Mouse (Mus musculus): Measurements from ENCODE around the gene Tfap2a.

Tfap2a gene

GRCm38 (mm10) chr13:40738196-40738880 is at the start of gene Tfap2a:
Gene Tfap2a, minus strand, starts transcription at chr13:40738376.
- no peak for DNase-seq

GRCm38 (mm10) chr13:40784202-40784771 is 46.1 kb upstream of the Tfap2a start:
- no peak for DNase-seq

GRCm38 (mm10) chr13:40757995-40758394 is 19.8 kb upstream of the Tfap2a start:
- no peak for DNase-seq

DNA sequence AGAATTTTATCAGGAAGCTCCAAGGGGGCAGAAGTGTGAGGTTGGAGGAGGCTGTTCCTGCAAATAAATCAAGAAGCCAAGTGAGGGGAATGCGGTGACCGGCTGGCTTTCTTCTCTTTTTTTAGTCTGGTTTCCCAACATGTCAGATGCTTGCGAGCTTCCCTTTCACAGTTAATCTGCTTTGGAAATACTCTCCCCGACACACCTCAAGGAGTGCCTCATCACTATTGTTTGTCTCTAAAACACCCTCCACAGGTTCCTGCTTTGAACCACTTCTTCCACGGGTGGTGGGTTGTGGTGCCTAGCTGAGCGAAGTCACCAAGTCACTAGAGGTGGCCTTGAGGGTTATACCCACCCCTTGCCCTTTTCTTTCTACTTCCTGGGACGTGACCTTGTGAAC is 18.2 kb upstream of the Tfap2a start:
- DNase-seq, result no peak

GRCm38 (mm10) chr13:40754091-40754490 is 15.9 kb upstream of the Tfap2a start:
- DNase-seq, result no peak

DNA sequence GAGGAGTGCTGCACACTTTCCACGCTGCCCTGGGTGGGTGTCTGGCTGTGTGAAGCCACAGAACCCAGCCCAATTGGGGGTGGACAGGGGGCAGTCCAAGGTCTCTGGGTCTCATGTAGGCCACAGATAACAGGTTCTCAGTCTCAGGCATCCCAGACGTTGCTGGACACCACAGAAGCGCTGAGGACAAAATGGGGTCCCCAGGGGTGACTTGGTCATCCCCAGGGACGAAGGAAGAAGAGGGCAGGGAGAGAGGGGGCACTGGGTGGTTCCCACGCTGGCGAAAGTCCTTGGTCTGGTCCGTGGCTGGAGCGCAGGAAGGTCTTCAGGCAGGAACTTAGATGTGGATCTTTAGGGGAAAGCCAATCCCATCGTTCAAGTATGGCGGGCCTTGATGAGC is 13.7 kb upstream of the Tfap2a start:
- no peak for DNase-seq

DNA sequence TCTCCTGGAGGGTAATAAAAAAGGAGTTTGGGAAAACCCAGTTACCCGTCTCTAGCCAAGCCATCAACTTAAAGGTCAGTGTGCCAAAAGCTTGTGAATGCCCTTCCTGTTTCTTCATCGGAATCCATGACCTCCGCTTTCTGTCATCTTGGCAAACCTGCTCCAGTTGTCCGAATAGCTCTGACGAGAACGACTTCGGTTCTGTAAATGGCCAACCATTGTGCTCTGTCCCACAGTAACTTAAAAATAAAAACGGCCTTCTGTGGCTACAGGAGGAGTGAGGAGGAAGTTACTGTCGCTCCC is 11.4 kb upstream of the Tfap2a start:
- no peak for DNase-seq

- no peak for DNase-seq
Observed at GRCm38 (mm10) chr13:40748785-40749602, 10.8 kb upstream of the Tfap2a start.

DNA sequence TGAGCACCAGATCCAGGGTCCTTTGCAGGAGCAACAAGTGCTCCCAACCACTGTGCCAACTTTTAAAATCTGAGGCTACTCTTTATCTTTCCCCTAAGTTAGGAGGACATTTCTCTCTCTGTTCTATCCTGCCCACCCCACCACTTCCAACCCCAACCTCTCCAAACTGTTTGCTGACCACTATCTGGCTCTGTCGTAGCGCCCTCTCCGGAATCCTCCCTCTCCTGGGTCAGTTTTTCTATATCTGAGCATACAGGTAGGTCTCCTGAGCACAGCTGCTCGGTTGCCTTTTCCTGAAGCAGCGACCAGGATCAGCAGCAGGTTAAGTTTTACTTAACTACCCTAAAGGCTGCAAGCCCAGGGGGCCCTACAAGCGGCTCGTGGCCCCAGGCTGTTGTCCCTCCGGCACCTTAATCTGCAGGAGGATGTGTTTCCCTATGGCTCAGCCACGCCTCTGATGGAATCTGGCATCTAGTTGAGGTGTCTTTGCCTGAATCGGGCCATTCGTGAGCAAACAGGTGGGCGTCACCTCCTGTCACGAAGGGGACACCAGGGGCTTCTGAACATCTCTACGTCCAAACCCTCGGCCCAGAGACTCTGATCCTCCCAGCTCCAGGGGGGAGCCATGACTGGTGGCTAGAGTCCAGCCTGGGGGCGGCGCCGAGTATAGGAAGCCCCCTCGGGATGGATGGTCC is 6.1 kb upstream of the Tfap2a start:
- DNase-seq, result no peak

- no peak for DNase-seq
Observed at GRCm38 (mm10) chr13:40743221-40743620, 5.0 kb upstream of the Tfap2a start.

DNA sequence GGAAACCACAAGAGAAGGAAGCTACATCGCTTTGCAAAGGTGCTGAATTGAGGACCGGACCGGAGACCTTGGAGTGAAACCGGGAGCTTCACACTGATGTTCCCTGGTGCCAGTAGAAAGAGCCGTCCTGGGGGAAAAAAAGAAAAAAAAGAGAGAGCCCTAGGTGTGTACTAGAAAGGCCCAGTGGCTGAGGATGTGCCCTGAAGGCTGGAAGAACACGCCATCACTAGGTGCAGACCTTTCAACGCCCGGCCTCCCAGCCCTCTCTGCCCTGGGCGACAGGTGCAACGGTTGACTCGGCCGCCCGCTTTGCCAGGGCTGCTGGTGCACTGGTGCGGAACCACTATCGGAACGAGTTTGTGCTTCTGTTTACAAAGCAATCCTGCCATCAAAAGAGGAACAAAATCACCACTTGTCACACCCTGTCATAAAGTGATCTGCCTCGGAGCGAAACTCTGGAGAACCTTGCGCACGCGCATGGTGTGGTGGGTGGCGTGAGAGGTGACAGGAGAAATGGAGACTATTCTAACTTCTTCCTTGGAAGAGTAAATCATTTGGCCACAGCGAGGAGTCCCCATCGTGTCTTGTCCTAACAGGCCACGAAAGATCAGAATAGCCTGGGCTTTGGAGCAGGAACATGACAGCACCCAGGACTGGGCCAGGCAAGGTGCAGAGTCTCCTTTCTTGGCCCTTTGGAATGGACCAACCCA is 3.8 kb upstream of the Tfap2a start:
- no peak for DNase-seq

DNA sequence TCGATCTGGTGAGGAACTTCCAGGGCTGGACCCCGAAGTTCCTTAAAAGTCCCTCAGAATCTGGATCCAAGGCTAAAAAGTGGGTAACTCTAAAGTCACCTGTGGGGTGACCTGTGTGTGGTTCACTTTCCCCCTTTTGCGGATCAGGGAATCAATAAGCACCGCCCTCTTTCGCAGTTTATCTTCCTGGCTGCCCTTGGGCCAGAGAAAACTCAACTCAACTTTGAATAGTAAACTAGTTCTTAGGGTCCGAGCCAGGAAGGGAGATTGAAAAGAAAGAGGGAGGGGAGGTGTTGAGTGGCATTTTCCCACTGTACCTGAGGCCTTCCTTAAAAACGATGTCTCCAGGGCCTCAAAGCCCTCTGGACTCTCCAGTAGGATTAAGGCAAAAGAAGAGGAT is 3.3 kb upstream of the Tfap2a start:
- DNase-seq, result no peak

DNA sequence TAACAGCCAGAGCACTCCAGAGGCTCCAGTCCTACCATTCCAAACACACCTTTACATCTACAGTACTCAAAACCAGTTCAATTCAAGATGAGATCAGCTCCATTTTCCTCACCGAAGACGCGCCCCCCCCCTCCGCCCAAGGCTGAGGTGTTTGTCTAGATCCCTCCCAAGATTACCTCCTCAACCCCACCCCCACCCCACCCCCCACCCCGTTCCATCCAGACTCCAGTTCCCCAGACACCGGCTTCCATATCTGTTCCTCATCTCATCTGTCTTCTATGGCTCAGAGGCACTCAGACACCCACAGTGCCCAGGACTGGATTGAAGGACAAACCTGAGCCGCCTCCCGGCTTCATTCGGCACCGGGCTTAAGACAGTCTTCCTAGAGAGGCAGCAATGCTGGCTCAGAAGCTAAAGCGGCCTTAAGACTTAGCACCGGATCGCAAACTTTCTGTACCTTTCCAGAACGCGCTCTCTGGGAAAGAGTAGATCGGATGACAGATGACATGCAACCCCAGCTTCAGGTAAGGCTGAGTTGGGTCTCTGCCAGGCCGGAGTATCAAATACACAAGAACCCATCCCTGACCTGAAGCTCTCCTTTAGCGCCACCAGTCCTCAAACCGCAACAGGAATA is 2.7 kb upstream of the Tfap2a start:
- DNase-seq, result no peak

- DNase-seq, result no peak
Observed at GRCm38 (mm10) chr13:40739901-40740300, 1.7 kb upstream of the Tfap2a start.

DNA sequence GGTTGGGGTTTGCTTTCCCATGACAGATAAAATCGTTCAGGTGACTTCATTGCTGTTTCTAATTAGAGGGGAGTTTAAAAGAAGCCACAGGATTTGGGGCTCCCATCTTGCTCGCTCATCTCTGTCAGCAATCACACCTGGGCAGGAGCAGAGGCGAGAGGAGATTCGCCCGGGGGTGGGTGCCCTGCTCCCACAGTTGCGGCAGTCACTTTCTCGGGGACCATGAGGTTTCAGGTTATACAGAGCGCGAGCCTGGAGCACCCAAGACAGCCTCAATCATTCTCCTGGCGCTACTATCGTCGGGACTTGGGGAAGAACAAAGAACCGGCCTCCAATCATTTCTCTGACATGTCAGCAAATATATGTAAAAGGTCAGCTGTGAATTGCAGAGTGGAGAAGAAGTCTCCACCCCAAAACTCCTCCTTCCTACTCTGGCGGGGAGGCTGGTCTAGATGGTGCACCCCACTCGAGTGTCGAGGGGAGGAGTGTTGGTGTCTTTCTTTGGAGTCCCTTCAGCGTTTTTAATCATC is 1.0 kb upstream of the Tfap2a start:
- no peak for DNase-seq

GRCm38 (mm10) chr13:40737761-40738160 is 415 bp downstream of the Tfap2a start:
- no peak for DNase-seq

DNA sequence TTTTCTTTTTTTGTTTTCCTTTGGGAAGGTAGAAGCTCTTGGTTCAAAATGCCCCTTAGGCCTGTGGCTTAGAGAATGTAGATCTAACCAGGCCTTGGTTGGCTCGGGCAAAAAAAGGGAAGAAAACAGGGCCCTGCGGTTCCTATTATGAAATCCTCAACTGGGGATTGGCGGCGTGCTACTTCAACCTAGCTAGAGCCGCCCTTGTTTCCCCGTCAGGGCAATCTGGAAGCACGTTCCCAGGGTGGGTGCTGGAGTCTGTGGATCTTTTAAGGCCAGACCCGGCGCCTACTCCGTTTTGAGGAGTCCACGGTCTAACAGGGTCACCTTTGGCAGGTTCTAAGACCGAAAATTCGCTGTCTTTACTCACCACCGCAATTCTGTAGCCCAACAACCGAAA is 1.1 kb downstream of the Tfap2a start:
- no peak for DNase-seq

GRCm38 (mm10) chr13:40736107-40736780 is 1.9 kb downstream of the Tfap2a start:
- no peak for DNase-seq

DNA sequence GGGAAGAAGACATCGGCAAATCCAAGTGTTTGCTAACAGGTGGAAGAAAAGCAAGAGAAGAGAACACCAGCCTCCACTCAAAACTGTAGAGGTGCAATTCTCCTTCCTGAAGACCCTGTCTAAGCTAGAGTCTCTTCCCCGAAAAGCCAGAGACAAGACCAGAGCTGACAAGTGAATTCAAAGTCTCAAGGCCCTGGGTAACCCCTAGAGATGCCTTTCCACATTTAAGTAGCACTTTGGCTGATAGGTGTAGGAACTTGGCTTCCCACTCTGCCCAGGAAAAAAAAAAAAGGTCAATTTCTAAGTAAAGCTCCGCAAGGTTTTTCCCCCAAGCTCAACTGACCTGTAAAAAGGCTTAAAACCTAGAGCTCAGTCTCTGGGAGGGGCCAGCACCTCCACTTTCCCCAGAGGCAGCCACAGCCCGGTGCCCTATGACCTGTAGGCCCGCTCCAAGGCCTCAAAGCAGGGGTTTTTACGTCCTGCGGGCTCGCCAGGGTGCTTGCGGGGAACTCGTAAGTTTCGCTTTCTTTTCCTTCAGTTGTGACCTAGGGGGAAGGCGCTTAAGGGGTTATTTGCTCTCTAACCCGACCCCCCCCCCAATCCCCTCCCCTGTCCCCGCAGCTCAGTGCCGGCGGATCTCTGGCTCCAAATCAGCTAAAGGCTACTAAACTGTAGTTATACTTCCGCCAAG is 2.6 kb downstream of the Tfap2a start:
- no peak for DNase-seq

DNA sequence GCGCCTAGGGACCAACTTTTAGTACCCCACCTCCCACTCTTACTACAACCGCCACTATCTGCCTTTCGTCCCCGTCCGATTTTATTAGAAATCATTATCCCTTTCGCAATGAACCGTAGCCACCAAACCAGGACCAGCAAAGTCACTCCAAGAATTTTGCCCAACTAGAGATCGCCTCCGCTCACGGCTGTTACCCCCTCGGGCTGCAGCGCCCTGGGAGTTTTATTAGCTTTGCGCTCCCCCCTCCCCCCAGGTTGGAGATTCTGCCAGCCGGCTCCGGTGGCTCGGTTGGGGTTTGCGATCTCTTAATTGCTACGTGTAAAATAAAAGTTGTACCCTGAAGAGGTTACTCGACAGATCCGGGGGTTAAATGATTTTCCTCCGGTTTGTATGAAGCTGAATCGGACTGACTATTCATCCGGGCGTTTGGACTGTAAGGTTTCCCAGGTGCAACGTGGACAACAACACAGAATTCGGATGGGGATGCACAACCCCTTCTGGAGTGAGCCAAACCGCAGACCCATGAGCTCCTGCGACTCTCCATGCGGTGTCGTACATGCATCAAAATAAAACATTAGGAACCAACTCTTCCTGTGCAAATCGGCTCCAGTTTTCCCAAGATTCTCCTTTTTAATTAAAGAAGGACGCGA is 3.7 kb downstream of the Tfap2a start:
- DNase-seq, result no peak
